Mouse (Mus musculus) limb, embryonic 10.5 days (tissue): ENCODE measurements around the gene Stxbp3. TPM values are rescaled to one million over a fixed set of nuclear protein-coding genes. Genes with fewer than 3 reads are reported as not detected.
A peak's percentile ranks its signal among the peaks of the same experiment; 100 is the strongest.
"Not testable (repeated sequence)": the region's sequence is repeated elsewhere in the genome, so short reads cannot be mapped to it uniquely, and the experiment has no call there.

Experiments
- DNase-seq: peaks from one replicate; pipeline ENCODE4 v3.0.0-alpha.2; 2017; ENCODE audit warnings: low spot score
- H3K27ac ChIP-seq: fragments of 300-500 bp; sonication (generic); 2 replicates; pipeline ENCODE4 v1.5.1; 2016; ENCODE audit warnings: mild to moderate bottlenecking
- H3K27me3 ChIP-seq: fragments of 300-500 bp; sonication (generic); 2 replicates; pipeline ENCODE4 v1.6.1; 2016; ENCODE audit warnings: low read depth, mild to moderate bottlenecking; ENCODE audit not compliant: poor library complexity, severe bottlenecking
- H3K36me3 ChIP-seq: fragments of 300-500 bp; sonication (generic); 2 replicates; pipeline ENCODE4 v1.6.1; 2016; ENCODE audit warnings: mild to moderate bottlenecking, moderate library complexity
- H3K4me1 ChIP-seq: fragments of 300-500 bp; sonication (generic); 2 replicates; pipeline ENCODE4 v1.6.1; 2016
- H3K4me3 ChIP-seq: fragments of 300-500 bp; sonication (generic); 2 replicates; pipeline ENCODE4 v1.5.1; 2016; ENCODE audit warnings: mild to moderate bottlenecking, moderate library complexity
- H3K9me3 ChIP-seq: fragments of 300-500 bp; sonication (generic); replicated peaks from 2 replicates; pipeline ENCODE4 v1.6.1; 2016; ENCODE audit warnings: mild to moderate bottlenecking
- WGBS: fragments of 180-500 bp; shearing (Covaris S2); methylation state at CpG from one replicate; pipeline ENCODE4 v1.1.7; 2016; 5-methylcytosine and 5-hydroxymethylcytosine counted together
- polyA plus RNA-seq: library from polyadenylated mRNA; unstranded; fragments of >200 nt; fragmentation: Nextera tagmentation; extraction: Ambion mirVana; gene quantifications from 2 replicates; pipeline ENCODE4 v1.2.1, GENCODE M21; 2016

Gene Stxbp3
- polyA plus RNA-seq, 1 experiment from 2014 or later: 24.6 TPM

- Histone ChIP-seq H3K27me3 (no peaks in the 10 kb centered on the region), H3K9me3 (no peaks in the 10 kb centered on the region), H3K27ac (0 out of 2 replicates have a peak overlapping the region, but pooled peaks have one; percentile 19), H3K4me1 (peaks cover 23% of the 10 kb centered on the region; the same call in 1 of the 2 replicates), H3K4me3 (no peak overlapping the region), H3K36me3 (no peaks in the 10 kb centered on the region)
- WGBS: 62% methylated on average over 6 of the region's 6 CpGs
- no peak for DNase-seq
These were observed 11.8 kb upstream of the Stxbp3 start for GRCm38 (mm10) chr3:108851996-108852697.

- Histone ChIP-seq H3K27me3 (no peaks in the 10 kb centered on the region), H3K27ac (no peak overlapping the region), H3K36me3 (no peaks in the 10 kb centered on the region), H3K4me3 (no peak overlapping the region), H3K9me3 (no peaks in the 10 kb centered on the region), H3K4me1 (peaks cover 17% of the 10 kb centered on the region; the same call in 1 of the 2 replicates)
- no peak for DNase-seq
- 73% methylated on average over 3 of the region's 3 CpGs for WGBS
These were observed 11.2 kb upstream of the Stxbp3 start for GRCm38 (mm10) chr3:108851554-108851953.

GRCm38 (mm10) chr3:108851075-108851474 is 10.7 kb upstream of the Stxbp3 start:
- DNase-seq: no peak
- Histone ChIP-seq H3K9me3 (no peaks in the 10 kb centered on the region), H3K4me3 (no peak overlapping the region), H3K4me1 (0 out of 2 replicates have a peak, but pooled peaks cover 16% of the 10 kb centered on the region), H3K27ac (no peak overlapping the region), H3K27me3 (no peaks in the 10 kb centered on the region), H3K36me3 (no peaks in the 10 kb centered on the region)
- 89% methylated on average over 2 of the region's 2 CpGs for WGBS

DNA sequence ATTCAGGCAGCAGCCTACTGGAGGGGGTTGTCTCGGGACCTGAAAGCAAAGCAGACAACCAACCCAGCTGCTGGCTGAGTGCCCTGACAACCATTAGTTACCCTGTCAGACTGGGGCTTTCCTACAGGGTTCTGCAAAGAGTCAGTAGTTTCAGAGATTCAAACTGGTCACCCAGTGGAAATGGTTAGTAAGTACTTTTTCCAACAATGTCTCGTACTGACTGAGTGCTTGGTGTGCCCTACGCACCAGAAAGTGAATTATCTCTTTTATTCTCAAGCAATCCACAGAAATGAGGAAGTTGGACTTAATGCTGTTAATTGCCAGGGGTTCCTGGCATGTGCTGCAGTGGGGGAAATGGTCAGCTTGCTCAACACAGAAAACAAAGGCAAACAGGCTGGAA is 10.2 kb upstream of the Stxbp3 start:
- H3K9me3 ChIP-seq: no peaks in the 10 kb centered on the region
- 57% methylated on average over 3 of the region's 3 CpGs for WGBS
- DNase-seq: no peak
- 0 out of 2 replicates have a peak, but pooled peaks cover 13% of the 10 kb centered on the region for H3K4me1 ChIP-seq
- H3K27me3 ChIP-seq: no peaks in the 10 kb centered on the region
- no peaks in the 10 kb centered on the region for H3K36me3 ChIP-seq
- no peak overlapping the region for H3K27ac ChIP-seq
- no peak overlapping the region for H3K4me3 ChIP-seq

DNA sequence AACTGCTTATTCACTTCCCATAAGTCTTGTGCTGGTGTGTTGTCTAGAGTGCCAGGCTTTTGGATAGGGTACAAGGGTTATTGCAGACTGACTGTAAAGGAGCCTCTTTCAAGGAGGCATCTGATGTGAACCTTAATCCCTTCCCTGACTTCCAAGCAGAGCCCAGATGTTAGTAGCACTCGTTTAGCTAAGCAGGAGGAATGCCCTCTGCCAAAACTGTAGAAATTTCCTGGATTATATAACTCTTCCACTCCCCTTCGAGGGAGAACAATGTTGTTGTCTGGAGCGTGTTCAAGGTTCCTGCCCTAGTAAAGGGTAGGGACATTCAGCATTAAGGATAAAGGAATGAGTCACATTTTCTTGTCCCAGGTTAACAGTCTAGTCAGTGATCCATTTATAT is 6.3 kb upstream of the Stxbp3 start:
- Histone ChIP-seq H3K27ac (no peak overlapping the region), H3K4me3 (no peak overlapping the region), H3K36me3 (no peaks in the 10 kb centered on the region), H3K27me3 (no peaks in the 10 kb centered on the region), H3K4me1 (0 out of 2 replicates have a peak, but pooled peaks cover 5% of the 10 kb centered on the region), H3K9me3 (no peaks in the 10 kb centered on the region)
- WGBS: 85% methylated on average over 3 of the region's 3 CpGs
- no peak for DNase-seq

GRCm38 (mm10) chr3:108844521-108844920 is 4.2 kb upstream of the Stxbp3 start:
- H3K27ac ChIP-seq: no peak overlapping the region
- no peaks in the 10 kb centered on the region for H3K27me3 ChIP-seq
- DNase-seq: no peak
- no peaks in the 10 kb centered on the region for H3K9me3 ChIP-seq
- H3K4me1 ChIP-seq: peaks cover under 1% of the 10 kb centered on the region; the same call in 1 of the 2 replicates
- no peak overlapping the region for H3K4me3 ChIP-seq
- 85% methylated on average over 5 of the region's 5 CpGs for WGBS
- no peaks in the 10 kb centered on the region for H3K36me3 ChIP-seq

DNA sequence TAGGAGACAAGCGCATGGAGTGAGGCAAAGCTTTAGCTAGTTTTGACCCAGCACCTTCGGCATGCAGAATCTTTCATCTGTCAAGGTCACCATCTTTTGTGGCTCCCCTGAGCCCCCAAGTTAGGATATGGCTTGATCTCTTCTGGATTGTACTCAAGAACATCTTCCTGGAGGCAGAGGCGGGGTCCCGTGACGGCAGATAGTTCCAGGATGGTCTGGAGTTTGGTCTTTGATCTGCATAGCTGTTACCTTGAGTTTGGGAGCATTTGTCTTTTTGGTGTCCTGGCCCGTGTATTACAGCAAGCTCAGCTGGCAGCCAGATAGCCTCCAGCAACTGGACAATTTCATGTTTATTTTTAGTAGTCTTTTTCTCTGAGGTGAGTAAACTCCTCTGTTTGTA is 3.7 kb upstream of the Stxbp3 start:
- H3K4me3 ChIP-seq: no peak overlapping the region
- no peaks in the 10 kb centered on the region for H3K27me3 ChIP-seq
- H3K4me1 ChIP-seq: peaks cover 6% of the 10 kb centered on the region; the same call in 1 of the 2 replicates
- no peaks in the 10 kb centered on the region for H3K9me3 ChIP-seq
- WGBS: 89% methylated on average over 6 of the region's 6 CpGs
- H3K27ac ChIP-seq: no peak overlapping the region
- DNase-seq: no peak
- no peaks in the 10 kb centered on the region for H3K36me3 ChIP-seq

GRCm38 (mm10) chr3:108840716-108841054 is 359 bp upstream of the Stxbp3 start:
- Histone ChIP-seq H3K4me3 (peak overlapping the region; percentile 79), H3K27me3 (no peaks in the 10 kb centered on the region), H3K36me3 (0 out of 2 replicates have a peak, but pooled peaks cover 5% of the 10 kb centered on the region), H3K27ac (no peak overlapping the region), H3K4me1 (peaks cover 10% of the 10 kb centered on the region; the same call in 1 of the 2 replicates), H3K9me3 (no peaks in the 10 kb centered on the region)
- 58% methylated on average over 4 of the region's 4 CpGs for WGBS
- DNase-seq: no peak

DNA sequence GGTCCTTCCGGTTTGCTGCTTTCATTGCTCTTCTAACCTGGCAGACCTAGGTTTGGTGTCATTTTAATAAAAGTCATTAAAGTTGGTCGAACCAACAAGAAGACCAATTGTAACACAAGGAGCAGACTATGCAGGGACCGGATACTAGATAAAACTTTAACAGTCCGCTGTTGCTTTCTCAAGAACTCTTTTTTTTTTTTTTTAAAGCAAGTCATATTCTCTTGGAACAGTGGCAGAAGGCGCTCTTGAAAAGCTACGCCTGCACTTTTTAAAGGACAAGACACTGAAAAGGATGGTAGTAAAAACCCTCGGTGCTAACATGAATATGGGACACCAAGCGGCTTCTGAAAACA is 703 bp downstream of the Stxbp3 start:
- Histone ChIP-seq H3K4me3 (peak overlapping the region; percentile 79), H3K27me3 (no peaks in the 10 kb centered on the region), H3K4me1 (peaks cover 10% of the 10 kb centered on the region; the same call in 1 of the 2 replicates), H3K27ac (peak overlapping the region; percentile 88), H3K9me3 (no peaks in the 10 kb centered on the region), H3K36me3 (0 out of 2 replicates have a peak, but pooled peaks cover 5% of the 10 kb centered on the region)
- no peak for DNase-seq
- 11% methylated on average over 8 of the region's 8 CpGs for WGBS

- Histone ChIP-seq H3K27ac (no peak overlapping the region), H3K9me3 (no peaks in the 10 kb centered on the region), H3K4me1 (peaks cover 10% of the 10 kb centered on the region; the same call in 1 of the 2 replicates), H3K27me3 (no peaks in the 10 kb centered on the region), H3K36me3 (peaks cover 7% of the 10 kb centered on the region), H3K4me3 (peak overlapping the region; percentile 79)
- WGBS: 89% methylated on average over 7 of the region's 7 CpGs
- DNase-seq: no peak
These were observed 1.3 kb downstream of the Stxbp3 start for GRCm38 (mm10) chr3:108838980-108839379.

DNA sequence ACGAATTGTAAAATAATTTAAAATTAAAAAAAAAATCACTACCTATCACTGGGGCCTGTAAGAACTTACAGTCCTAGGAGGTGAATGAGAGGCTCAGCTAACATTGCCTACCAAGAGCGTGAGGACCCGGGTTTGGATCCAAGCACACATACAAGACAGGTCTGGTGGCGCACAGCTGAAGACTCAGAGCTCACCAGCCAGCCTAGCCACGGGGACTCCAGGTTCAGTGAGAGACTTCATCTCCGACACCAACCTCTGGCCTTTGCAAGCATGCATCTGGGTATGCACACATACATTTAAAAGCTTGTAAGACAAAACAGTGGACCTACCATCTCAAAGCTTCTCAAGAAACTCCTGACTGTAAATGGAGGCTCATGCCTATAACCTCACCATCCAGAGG is 3.4 kb downstream of the Stxbp3 start:
- Histone ChIP-seq H3K27me3 (no peaks in the 10 kb centered on the region), H3K9me3 (no peaks in the 10 kb centered on the region), H3K36me3 (peaks cover 15% of the 10 kb centered on the region), H3K4me1 (peaks cover 10% of the 10 kb centered on the region; the same call in 1 of the 2 replicates), H3K4me3 (no peak overlapping the region), H3K27ac (no peak overlapping the region)
- no peak for DNase-seq
- 93% methylated on average over 6 of the region's 6 CpGs for WGBS

DNA sequence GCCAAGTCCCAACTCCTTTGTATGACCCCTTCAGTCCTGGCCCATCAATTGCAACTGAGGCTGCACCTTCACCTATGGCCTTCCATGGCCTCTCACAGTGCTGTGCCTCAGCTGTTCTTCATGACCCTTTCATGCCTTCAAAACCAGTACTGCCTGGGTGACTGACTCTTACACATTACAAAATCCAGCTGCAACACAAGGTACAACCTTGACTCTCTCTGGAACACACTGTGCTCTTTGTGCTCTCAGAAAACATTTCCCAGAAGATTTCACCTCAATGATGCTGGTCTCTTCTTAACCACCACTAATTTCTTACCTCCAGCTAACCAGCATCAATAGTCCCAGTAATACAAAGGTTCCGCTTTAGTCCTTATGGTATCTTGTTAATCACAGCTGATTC is 6.6 kb downstream of the Stxbp3 start:
- DNase-seq, H3K27me3 ChIP-seq, H3K27ac ChIP-seq, H3K4me3 ChIP-seq, H3K4me1 ChIP-seq, H3K9me3 ChIP-seq: not testable (repeated sequence)
- H3K36me3 ChIP-seq: peaks cover 19% of the 10 kb centered on the region
- WGBS: 92% methylated on average over 1 of the region's 1 CpGs

GRCm38 (mm10) chr3:108831750-108832149 is 8.6 kb downstream of the Stxbp3 start:
- WGBS: 92% methylated on average over 6 of the region's 6 CpGs
- H3K27ac ChIP-seq: no peak overlapping the region
- H3K4me3 ChIP-seq: no peak overlapping the region
- H3K36me3 ChIP-seq: peaks cover 26% of the 10 kb centered on the region
- no peaks in the 10 kb centered on the region for H3K4me1 ChIP-seq
- H3K9me3 ChIP-seq: no peaks in the 10 kb centered on the region
- no peak for DNase-seq
- no peaks in the 10 kb centered on the region for H3K27me3 ChIP-seq
